Mouse (Mus musculus) regulatory T cell (primary cell): ENCODE results near the gene Gm27029.
"Not testable (repeated sequence)": the region's sequence is repeated elsewhere in the genome, so short reads cannot be mapped to it uniquely, and the experiment has no call there.

Experiments
- in situ Hi-C: fragments of 300-600 bp; cut with MboI, MseI; formaldehyde crosslinking; loops from one replicate; pipeline ENCODE4 v1.15.1; 2025; ENCODE audit warnings: high pct_unique_total_duplicates

Gm27029 gene

GRCm38 (mm10) chr11:101458217-101458616 is 33.6 kb upstream of the Gm27029 start:
- in situ Hi-C loops, result loop anchor here (25.0 kb wide), 1 partner anchor 954 kb away; the partner anchor contains the start of gene Slc25a39

- in situ Hi-C loops, result loop anchor here (25.0 kb wide), 1 partner anchor 955 kb away; the partner anchor contains the start of gene Slc25a39
Measured at GRCm38 (mm10) chr11:101457631-101458030, 33.0 kb upstream of the Gm27029 start.

- in situ Hi-C loops, result loop anchor here (25.0 kb wide), 1 partner anchor 957 kb away; the partner anchor contains the start of gene Slc25a39
Measured at GRCm38 (mm10) chr11:101455627-101456026, 31.0 kb upstream of the Gm27029 start.

- in situ Hi-C loops, result loop anchor here (25.0 kb wide), 1 partner anchor 958 kb away; the partner anchor contains the start of gene Slc25a39
Measured at GRCm38 (mm10) chr11:101454702-101455101, 30.1 kb upstream of the Gm27029 start.

- in situ Hi-C loops, result loop anchor here (25.0 kb wide), 1 partner anchor 960 kb away; the partner anchor contains the start of gene Slc25a39
Measured at GRCm38 (mm10) chr11:101452093-101452774, 27.6 kb upstream of the Gm27029 start.

- in situ Hi-C loops, result loop anchor here (25.0 kb wide), 1 partner anchor 961 kb away; the partner anchor contains the start of gene Slc25a39
Measured at GRCm38 (mm10) chr11:101451536-101451935, 26.9 kb upstream of the Gm27029 start.

- in situ Hi-C loops, result loop anchor here (25.0 kb wide), 1 partner anchor 962 kb away; the partner anchor contains the start of gene Slc25a39
Measured at GRCm38 (mm10) chr11:101450394-101450793, 25.8 kb upstream of the Gm27029 start.

- in situ Hi-C loops, result not testable (repeated sequence)
Measured at GRCm38 (mm10) chr11:101449596-101449995, 25.0 kb upstream of the Gm27029 start.

GRCm38 (mm10) chr11:101448899-101449298 is 24.3 kb upstream of the Gm27029 start:
- in situ Hi-C loops, result no loop called here

- in situ Hi-C loops, result no loop called here
Measured at GRCm38 (mm10) chr11:101448274-101448746, 23.7 kb upstream of the Gm27029 start, which contains the start of gene Ifi35. Gene Ifi35, plus strand, starts transcription at chr11:101448407.

GRCm38 (mm10) chr11:101447786-101448185 is 23.2 kb upstream of the Gm27029 start:
- in situ Hi-C loops, result no loop called here

- in situ Hi-C loops, result not testable (repeated sequence)
Measured at GRCm38 (mm10) chr11:101446860-101447259, 22.3 kb upstream of the Gm27029 start.

GRCm38 (mm10) chr11:101446319-101446718 is 21.7 kb upstream of the Gm27029 start:
- in situ Hi-C loops, result no loop called here

GRCm38 (mm10) chr11:101442760-101443159 is 18.2 kb upstream of the Gm27029 start:
- in situ Hi-C loops, result no loop called here

- in situ Hi-C loops, result no loop called here
Measured at GRCm38 (mm10) chr11:101442127-101442693, 17.6 kb upstream of the Gm27029 start, which contains the start of gene Rpl27. Gene Rpl27, plus strand, starts transcription at chr11:101442298.

- in situ Hi-C loops, result not testable (repeated sequence)
Measured at GRCm38 (mm10) chr11:101441450-101442126, 17.0 kb upstream of the Gm27029 start.

GRCm38 (mm10) chr11:101438006-101438405 is 13.4 kb upstream of the Gm27029 start:
- in situ Hi-C loops, result loop anchor here (10.0 kb wide), 1 partner anchor 1447 kb away; the partner anchor contains the start of genes Ccdc103, Eftud2 and Fam187a

- in situ Hi-C loops, result loop anchor here (10.0 kb wide), 1 partner anchor 1448 kb away; the partner anchor contains the start of genes Ccdc103, Eftud2 and Fam187a
Measured at GRCm38 (mm10) chr11:101436916-101437315, 12.3 kb upstream of the Gm27029 start.

- in situ Hi-C loops, result loop anchor here (10.0 kb wide), 1 partner anchor 1449 kb away; the partner anchor contains the start of genes Ccdc103, Eftud2 and Fam187a
Measured at GRCm38 (mm10) chr11:101435831-101436230, 11.2 kb upstream of the Gm27029 start.

GRCm38 (mm10) chr11:101433396-101433795 is 8.8 kb upstream of the Gm27029 start:
- in situ Hi-C loops, result loop anchor here (10.0 kb wide), 1 partner anchor 1451 kb away; the partner anchor contains the start of genes Ccdc103, Eftud2 and Fam187a

GRCm38 (mm10) chr11:101431327-101431726 is 6.7 kb upstream of the Gm27029 start:
- in situ Hi-C loops, result loop anchor here (10.0 kb wide), 1 partner anchor 1453 kb away; the partner anchor contains the start of genes Ccdc103, Eftud2 and Fam187a
